Mouse (Mus musculus): ENCODE measurements at regions not wholly inside any gene's neighbourhood (a gene's known extent, or its start where the extent isn't known, plus 50 kb on each side); places are given as distances from the start of the nearest gene placed in this dataset.

- no peak for DNase-seq (ENCODE audit: low spot score)
Measured at GRCm38 (mm10) chr13:97514421-97515066, 245.9 kb downstream of the Gm10260 start.

- no peak for DNase-seq (ENCODE audit: low spot score)
Measured at GRCm38 (mm10) chr13:97512521-97512920, 247.9 kb downstream of the Gm10260 start.

GRCm38 (mm10) chr13:97510431-97511261 is 249.8 kb downstream of the Gm10260 start:
- DNase-seq (ENCODE audit: low spot score) = no peak

GRCm38 (mm10) chr13:97504949-97505348 is 255.5 kb downstream of the Gm10260 start:
- DNase-seq (ENCODE audit: low spot score) = no peak

- no peak for DNase-seq (ENCODE audit: low spot score)
Measured at GRCm38 (mm10) chr13:97503955-97504739, 256.3 kb downstream of the Gm10260 start.

- DNase-seq (ENCODE audit: low spot score) = no peak
Measured at GRCm38 (mm10) chr13:97503391-97503790, 257.0 kb downstream of the Gm10260 start.

- no peak for DNase-seq (ENCODE audit: low spot score)
Measured at GRCm38 (mm10) chr13:97500155-97500554, 259.2 kb downstream of the Enc1 start.

GRCm38 (mm10) chr13:97498981-97499380 is 258.1 kb downstream of the Enc1 start:
- DNase-seq (ENCODE audit: low spot score) = no peak

GRCm38 (mm10) chr13:97497928-97498327 is 257.0 kb downstream of the Enc1 start:
- no peak for DNase-seq (ENCODE audit: low spot score)

GRCm38 (mm10) chr13:97494770-97495169 is 253.9 kb downstream of the Enc1 start:
- no peak for DNase-seq (ENCODE audit: low spot score)

GRCm38 (mm10) chr13:97493836-97494235 is 252.9 kb downstream of the Enc1 start:
- no peak for DNase-seq (ENCODE audit: low spot score)

GRCm38 (mm10) chr13:97492958-97493735 is 252.2 kb downstream of the Enc1 start:
- DNase-seq (ENCODE audit: low spot score) = no peak

- DNase-seq (ENCODE audit: low spot score) = peak; percentile 61
Measured at GRCm38 (mm10) chr13:97491865-97492847, 251.3 kb downstream of the Enc1 start.

- no peak for DNase-seq (ENCODE audit: low spot score)
Measured at GRCm38 (mm10) chr13:97490131-97490530, 249.2 kb downstream of the Enc1 start.

- DNase-seq (ENCODE audit: low spot score) = no peak
Measured at GRCm38 (mm10) chr13:97489721-97490120, 248.8 kb downstream of the Enc1 start.

GRCm38 (mm10) chr13:97489029-97489428 is 248.1 kb downstream of the Enc1 start:
- DNase-seq (ENCODE audit: low spot score) = no peak

GRCm38 (mm10) chr13:97488518-97488917 is 247.6 kb downstream of the Enc1 start:
- no peak for DNase-seq (ENCODE audit: low spot score)

GRCm38 (mm10) chr13:97487746-97488473 is 247.0 kb downstream of the Enc1 start:
- DNase-seq (ENCODE audit: low spot score) = no peak

GRCm38 (mm10) chr13:97486490-97486889 is 245.6 kb downstream of the Enc1 start:
- DNase-seq (ENCODE audit: low spot score) = no peak

GRCm38 (mm10) chr13:97485886-97486285 is 245.0 kb downstream of the Enc1 start:
- no peak for DNase-seq (ENCODE audit: low spot score)
